Mouse (Mus musculus) left cerebral cortex, postnatal 10 days (tissue): ENCODE measurements around the gene Sult5a1. TPM values are rescaled to one million over a fixed set of nuclear protein-coding genes. Genes with fewer than 3 reads are reported as not detected.

Experiments
- DNase-seq, 2 experiments: peaks; one replicate each; pipeline ENCODE4 v3.0.0; 2021 to 2022; ENCODE audit warnings: low spot score in 2 of 2, mixed read lengths in 1 of 2; ENCODE audit errors: extremely low spot score in 1 of 2
- intact Hi-C: fragments of 180-260 bp; cut with DNase I; formaldehyde crosslinking; loops from one replicate; pipeline ENCODE4 v1.15.1; 2025
- total RNA-seq, 2 experiments: library from RNA; stranded (reverse); gene quantifications; 2 replicates each; pipeline ENCODE4 v1.2.3; 2021

The Sult5a1 gene
- total RNA-seq, 2 experiments from 2014 or later = not detected

GRCm38 (mm10) chr8:123138741-123139140 is 19.4 kb downstream of the Sult5a1 start:
- no peak for DNase-seq
- intact Hi-C loops = no loop called here

- peak; percentile 31 to 74 for DNase-seq
- intact Hi-C loops = no loop called here
These were observed 20.5 kb downstream of the Sult5a1 start for GRCm38 (mm10) chr8:123137645-123138077.

- DNase-seq = no peak
- intact Hi-C loops = no loop called here
These were observed 21.8 kb downstream of the Sult5a1 start for GRCm38 (mm10) chr8:123136287-123136686.

- intact Hi-C loops = no loop called here
- no peak for DNase-seq
These were observed 22.3 kb downstream of the Sult5a1 start for GRCm38 (mm10) chr8:123135806-123136205.

- intact Hi-C loops = no loop called here
- peak in 1 of 2 experiments; percentile 35 for DNase-seq
These were observed 22.7 kb downstream of the Sult5a1 start for GRCm38 (mm10) chr8:123135406-123135805.

- no peak for DNase-seq
- intact Hi-C loops = no loop called here
These were observed 23.9 kb downstream of the Sult5a1 start for GRCm38 (mm10) chr8:123134149-123134713.

- intact Hi-C loops = no loop called here
- no peak for DNase-seq
These were observed 25.2 kb downstream of the Sult5a1 start for GRCm38 (mm10) chr8:123132953-123133352.

- intact Hi-C loops = no loop called here
These were observed 27.1 kb downstream of the Sult5a1 start for GRCm38 (mm10) chr8:123131041-123131440.

GRCm38 (mm10) chr8:123126193-123126816 is 31.8 kb downstream of the Sult5a1 start:
- no peak for DNase-seq
- intact Hi-C loops = no loop called here

More at GRCm38 (mm10) chr8:123131041-123131440, 27.1 kb downstream of the Sult5a1 start:
- no peak for DNase-seq

- intact Hi-C loops = no loop called here
- DNase-seq = no peak
These were observed 35.4 kb downstream of the Sult5a1 start for GRCm38 (mm10) chr8:123122670-123123069.

GRCm38 (mm10) chr8:123122059-123122458 is 36.1 kb downstream of the Sult5a1 start:
- intact Hi-C loops = no loop called here

GRCm38 (mm10) chr8:123117744-123118143 is 40.4 kb downstream of the Sult5a1 start:
- intact Hi-C loops = no loop called here
- DNase-seq = no peak

More at GRCm38 (mm10) chr8:123122059-123122458, 36.1 kb downstream of the Sult5a1 start:
- no peak for DNase-seq

GRCm38 (mm10) chr8:123117127-123117731 is 40.9 kb downstream of the Sult5a1 start, which contains the start of gene Cpne7:
TSS of gene Cpne7 (plus strand) at chr8:123117374.
- DNase-seq = peak in 1 of 2 experiments; percentile 57
- intact Hi-C loops = no loop called here

GRCm38 (mm10) chr8:123114644-123115043 is 43.5 kb downstream of the Sult5a1 start:
- no peak for DNase-seq
- intact Hi-C loops = no loop called here

- intact Hi-C loops = no loop called here
- DNase-seq = no peak
These were observed 44.1 kb downstream of the Sult5a1 start for GRCm38 (mm10) chr8:123113908-123114469.

GRCm38 (mm10) chr8:123112892-123113291 is 45.2 kb downstream of the Sult5a1 start:
- no peak for DNase-seq
- intact Hi-C loops = no loop called here

GRCm38 (mm10) chr8:123110649-123111048 is 47.5 kb downstream of the Sult5a1 start:
- intact Hi-C loops = no loop called here
- peak in 1 of 2 experiments; percentile 64 for DNase-seq

GRCm38 (mm10) chr8:123108953-123109352 is 49.2 kb downstream of the Sult5a1 start:
- intact Hi-C loops = loop anchor here (5.0 kb wide), 1 partner anchor 93 kb away; no protein-coding TSS in a partner anchor

GRCm38 (mm10) chr8:123108010-123108409 is 50.1 kb downstream of the Sult5a1 start:
- intact Hi-C loops = loop anchor here (5.0 kb wide), 1 partner anchor 94 kb away; no protein-coding TSS in a partner anchor
- DNase-seq = no peak

More at GRCm38 (mm10) chr8:123108953-123109352, 49.2 kb downstream of the Sult5a1 start:
- DNase-seq = no peak
